Mouse (Mus musculus) thymus, adult 18-20 months (tissue): ENCODE measurements around the gene Lce1j.
"Not testable (repeated sequence)": the region's sequence is repeated elsewhere in the genome, so short reads cannot be mapped to it uniquely, and the experiment has no call there.

Experiments used
- DNase-seq, 2 experiments: peaks; one replicate each; pipeline ENCODE4 v3.0.0; 2022; ENCODE audit warnings: mixed read lengths in 2 of 2

Lce1j gene

DNA sequence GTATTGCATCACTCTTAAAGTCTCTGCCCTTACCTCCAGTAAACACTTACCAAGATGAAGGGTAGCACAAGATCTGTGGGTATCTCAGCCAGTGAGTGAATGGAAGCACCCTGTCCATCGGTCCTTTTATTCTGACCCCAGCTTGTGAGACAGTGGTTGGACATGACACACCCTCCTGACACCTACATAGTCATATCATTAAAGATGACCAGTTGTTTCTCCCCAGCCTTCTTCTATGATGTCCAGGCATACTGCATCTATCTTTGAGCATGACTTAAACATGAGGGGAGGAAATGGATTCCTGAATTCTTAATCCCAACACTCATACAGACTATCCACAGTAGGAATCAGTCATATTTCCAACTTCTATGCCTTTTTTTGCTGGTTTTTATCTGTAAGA, at the start of gene Lce1j:
TSS of gene Lce1j (minus strand) at position 101 of the 400 bp plus-strand sequence.
- no peak for DNase-seq

DNA sequence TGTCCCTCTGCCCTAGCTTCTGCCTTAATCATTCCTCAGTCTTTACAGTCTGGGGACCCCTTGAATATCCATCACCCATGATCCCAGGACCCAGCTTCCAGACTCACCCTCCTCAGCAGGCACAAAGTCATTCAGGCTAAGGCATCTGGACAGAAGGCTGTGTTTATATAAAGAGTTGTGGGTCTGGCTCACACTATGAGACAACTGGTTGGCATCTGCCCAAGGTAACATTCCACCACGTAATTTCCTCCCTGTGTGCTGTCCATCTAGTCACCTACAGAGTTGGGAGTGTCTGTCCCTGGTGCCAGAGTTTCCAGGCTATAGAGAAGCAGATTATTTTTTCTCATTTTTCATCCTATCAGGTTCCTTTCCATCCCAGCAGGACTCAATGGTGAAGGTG, 36.8 kb upstream of the Lce1j start, which contains the start of gene Kprp:
TSS of gene Kprp (minus strand) at position 140 of the 400 bp plus-strand sequence.
- DNase-seq: no peak

DNA sequence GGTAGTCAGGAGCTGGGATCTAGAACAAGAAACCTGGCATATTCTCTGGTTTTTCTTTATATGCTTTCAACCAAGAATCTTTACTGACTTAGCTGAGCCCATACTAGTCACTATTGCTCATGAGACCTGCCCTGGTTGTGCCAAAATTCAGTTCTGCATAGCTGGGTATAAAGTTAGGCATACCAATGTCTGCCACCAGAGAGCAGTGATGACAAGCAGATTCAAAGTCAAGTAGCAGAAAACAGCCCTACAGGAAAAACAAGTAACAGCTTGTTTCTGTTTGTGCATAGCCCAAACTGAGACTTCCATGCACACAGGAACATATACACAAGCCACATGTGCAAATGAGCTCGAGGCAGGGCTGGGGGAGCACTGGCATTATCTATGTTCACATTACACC, 35.5 kb upstream of the Lce1j start:
- no peak for DNase-seq

DNA sequence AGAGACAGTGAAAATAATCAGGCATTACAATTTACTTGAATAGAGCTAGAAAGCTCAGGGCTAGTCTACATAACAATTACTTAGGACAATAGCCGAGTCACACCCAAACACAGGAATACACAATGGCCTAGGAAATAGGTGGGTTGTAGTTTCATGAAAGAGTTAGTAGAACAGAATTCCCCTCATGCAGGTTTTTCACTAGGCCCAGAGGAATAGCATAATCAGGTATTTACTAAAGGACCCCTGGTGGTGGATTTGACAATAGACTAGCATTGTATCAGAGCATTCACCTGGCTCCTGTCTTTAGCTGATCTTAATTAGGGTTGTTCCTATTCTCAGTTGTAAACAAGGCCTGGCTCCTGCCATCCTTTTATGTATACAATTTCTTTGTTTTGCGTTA, 25.7 kb upstream of the Lce1j start:
- not testable (repeated sequence) for DNase-seq

DNA sequence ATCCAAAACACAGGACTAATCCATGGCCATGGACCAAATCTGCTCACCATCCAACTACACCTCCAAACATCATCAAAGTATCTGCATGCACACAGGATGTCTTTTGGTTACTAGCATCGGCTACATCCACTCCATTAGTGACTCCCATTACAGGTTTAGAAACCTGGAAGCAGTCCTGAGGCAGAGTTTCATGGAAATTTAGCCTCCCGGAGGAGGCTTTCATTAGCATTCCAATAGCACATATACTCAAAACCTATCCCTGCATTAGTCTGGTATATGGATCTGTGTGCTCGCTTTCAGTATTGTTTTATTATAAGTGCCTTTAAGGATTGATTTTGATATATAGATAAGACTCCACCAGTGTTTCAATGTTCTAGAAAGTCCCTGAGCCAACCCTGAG, 25.3 kb upstream of the Lce1j start:
- no peak for DNase-seq

DNA sequence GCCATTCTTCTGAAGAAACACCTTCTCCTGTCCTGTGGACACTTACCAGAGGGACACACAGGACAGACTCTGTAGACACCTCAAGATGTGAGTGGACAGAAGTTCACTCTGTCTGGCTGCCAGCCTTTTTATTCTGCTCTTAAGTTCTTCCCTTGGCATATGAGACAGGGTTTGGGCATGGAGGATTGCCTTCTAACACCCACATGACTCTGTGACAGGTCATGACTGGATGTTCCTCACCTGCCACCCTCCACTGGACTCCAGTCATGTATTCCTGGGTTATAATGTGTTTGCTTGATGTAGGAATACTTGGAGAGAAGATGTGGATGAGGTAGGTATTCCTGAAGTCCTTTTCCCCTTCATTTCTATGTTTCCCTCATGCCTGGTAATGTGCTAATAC, 17.5 kb upstream of the Lce1j start, which contains the start of gene Lce1k:
TSS of gene Lce1k (minus strand) at position 101 of the 400 bp plus-strand sequence.
- DNase-seq: no peak

DNA sequence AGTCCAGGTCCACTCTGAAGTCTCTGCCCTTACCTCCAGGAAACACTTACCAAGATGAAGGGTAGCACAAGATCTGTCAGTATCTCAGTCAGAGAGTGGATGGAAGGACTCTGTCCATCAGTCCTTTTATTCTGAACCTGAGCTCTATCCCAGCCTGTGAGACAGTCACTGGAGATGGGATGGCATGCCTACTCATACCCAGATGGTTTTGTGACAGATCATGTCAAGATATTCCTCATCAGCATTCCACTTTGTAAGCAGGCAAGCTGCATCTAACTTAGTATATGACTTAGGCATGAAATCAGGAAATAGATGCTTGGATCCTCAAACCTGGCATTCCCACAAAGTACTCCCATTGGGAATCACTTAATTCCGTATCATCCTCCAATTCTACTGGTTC, 11.5 kb downstream of the Lce1j start, which contains the start of gene Lce1i:
TSS of gene Lce1i (minus strand) at position 101 of the 400 bp plus-strand sequence.
- no peak for DNase-seq

DNA sequence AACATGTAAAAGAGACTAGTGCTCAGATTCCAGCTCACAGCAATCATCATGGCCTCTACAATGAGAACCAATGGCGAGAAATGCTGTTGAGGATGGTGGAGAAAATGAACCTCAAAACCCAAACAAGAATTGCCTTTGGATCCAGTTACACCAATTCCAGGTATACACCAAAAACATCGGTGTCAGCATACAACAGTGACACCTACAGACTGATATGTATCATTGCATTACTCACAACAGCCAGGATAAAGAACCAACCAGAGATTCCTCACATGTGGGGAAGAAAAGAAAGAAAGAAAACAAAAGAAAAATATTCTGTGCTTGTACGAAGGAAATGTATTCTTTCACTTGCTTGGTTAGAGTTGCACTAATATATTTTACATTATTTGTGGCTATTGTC, 18.7 kb downstream of the Lce1j start:
- no peak for DNase-seq

DNA sequence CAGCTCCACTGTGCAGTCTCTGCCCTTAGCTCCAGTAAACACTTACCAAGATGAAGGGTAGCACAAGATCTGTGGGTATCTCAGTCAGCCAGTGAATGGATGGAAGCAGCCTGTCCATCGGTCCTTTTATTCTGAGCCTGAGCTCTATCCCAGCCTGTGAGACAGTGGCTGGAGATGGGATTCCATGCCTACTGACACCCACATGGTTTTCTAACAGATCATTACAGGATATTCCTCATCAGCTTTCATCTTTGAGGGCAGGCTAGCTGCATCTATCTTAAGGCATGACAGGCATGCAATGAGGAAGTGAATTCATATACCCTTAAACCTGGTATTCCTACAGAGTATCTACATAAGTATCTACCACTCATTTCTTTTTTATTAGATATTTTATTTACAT, 25.3 kb downstream of the Lce1j start, which contains the start of gene Lce1h:
TSS of gene Lce1h (minus strand) at position 101 of the 400 bp plus-strand sequence.
- no peak for DNase-seq

DNA sequence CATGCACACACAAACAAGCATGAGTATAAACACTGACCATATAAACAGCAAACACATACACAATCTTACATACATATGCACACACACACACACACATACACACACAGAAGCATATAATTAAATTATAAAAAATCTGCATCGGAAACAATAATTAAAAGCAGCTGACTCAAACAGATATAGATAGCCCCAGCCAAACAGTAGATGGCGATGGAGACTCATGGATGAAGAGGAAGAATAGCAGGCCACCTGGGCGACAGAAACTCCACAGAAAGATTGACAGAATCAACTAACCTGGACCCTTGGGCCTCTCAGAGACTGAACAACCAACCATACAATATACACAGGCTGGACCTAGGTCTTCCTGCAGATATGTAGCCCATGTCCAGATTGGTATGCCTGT, 37.1 kb downstream of the Lce1j start:
- DNase-seq: no peak

DNA sequence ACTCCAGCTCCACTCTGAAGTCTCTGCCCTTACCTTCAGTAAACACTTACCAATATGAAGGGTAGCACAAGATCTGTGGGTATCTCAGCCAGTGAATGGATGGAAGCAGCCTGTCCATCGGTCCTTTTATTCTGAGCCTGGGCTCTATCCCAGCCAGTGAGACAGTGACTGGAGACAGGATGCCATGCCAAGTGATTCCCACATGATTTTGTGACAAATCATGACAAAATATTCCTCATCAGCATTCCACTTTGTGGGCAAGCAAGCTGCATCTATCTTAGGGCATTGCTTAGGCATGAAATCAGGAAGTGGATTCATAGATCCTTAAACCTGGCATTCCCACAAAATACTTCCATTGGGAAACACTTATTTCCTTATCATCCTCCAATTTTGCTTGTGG, 38.1 kb downstream of the Lce1j start, which contains the start of gene Lce1g:
TSS of gene Lce1g (minus strand) at position 101 of the 400 bp plus-strand sequence.
- DNase-seq: no peak

DNA sequence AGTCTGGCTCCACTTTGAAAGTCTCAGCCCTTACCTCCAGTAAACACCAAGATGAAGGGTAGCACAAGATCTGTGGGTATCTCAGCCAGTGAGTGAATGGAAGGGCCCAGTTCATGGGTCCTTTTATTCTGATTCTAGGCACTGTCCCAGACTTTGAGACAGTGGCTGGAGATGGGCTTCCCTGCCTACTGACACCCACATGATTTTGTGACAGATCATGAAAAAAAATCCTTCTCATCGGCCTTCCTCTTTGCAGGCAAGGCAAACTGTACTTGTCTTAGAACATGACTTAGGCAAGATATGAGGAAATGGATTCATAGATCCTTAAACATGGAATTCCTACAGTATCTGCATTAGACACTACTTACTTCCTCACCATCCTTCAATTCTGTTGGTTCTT, 51.3 kb downstream of the Lce1j start, which contains the start of gene Gm38119:
TSS of gene Gm38119 (minus strand) at position 101 of the 400 bp plus-strand sequence.
- no peak for DNase-seq
